In the genomic region with DNA sequence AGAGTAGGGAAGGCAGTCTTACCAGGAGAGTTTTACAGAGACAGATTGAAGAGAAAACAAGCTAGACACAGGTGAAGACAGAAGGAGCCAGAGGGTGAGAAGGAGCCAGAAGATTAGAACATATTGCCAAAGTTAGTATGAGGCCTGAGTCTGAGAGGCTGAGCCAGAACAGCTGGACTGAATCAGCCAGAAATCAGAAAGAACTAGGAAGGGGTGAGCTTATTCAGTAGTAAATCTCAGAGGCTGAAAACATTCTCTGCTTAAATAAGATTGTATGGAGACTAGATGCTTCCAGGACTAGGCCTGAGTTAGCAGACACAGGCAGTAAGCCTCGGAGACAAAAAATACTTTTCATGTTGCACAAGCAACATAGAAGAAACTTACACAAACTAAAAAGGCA, we compare ENCODE assay signal across 14 mouse cellular contexts.
"Had no signal": no experiment of that assay in that cellular context is flagged by ENCODE, and none has a peak within 500 bp of the region (broad histone marks: within the 10 kb centered on the region; RNA-seq: fewer than 3 reads in every experiment).

No protein-coding gene starts in this region.

- H3K4me2 ChIP-seq: limb, embryonic 12.5 days; liver, embryonic 12.5 days; liver, embryonic 15.5 days; midbrain, embryonic 11.5 days had no signal

- H3K27ac ChIP-seq: left cerebral cortex, adult 2 months; limb, embryonic 12.5 days; liver, embryonic 12.5 days; liver, embryonic 15.5 days had no signal

- ATAC-seq: intestine, postnatal 0 days; liver, embryonic 12.5 days; lung, postnatal 0 days had no signal

- H3K27me3 ChIP-seq: liver, embryonic 12.5 days; liver, embryonic 15.5 days had no signal

- H3K4me3 ChIP-seq: left cerebral cortex, adult 2 months; limb, embryonic 12.5 days; liver, embryonic 12.5 days; liver, embryonic 15.5 days had no signal

- H3K9me3 ChIP-seq: limb, embryonic 12.5 days; liver, embryonic 12.5 days; liver, embryonic 15.5 days had no signal

- H3K36me3 ChIP-seq: limb, embryonic 12.5 days; liver, embryonic 12.5 days; liver, embryonic 15.5 days had no signal

- DNase-seq: kidney, postnatal 25 days; layer of hippocampus, postnatal 36 days; liver; lung, adult 18-20 months; lung, postnatal 4 days; midbrain, embryonic 14.5 days; thymus, postnatal 25 days had no signal

- H3K4me1 ChIP-seq: liver, embryonic 12.5 days; liver, embryonic 15.5 days had no signal

- H3K9ac ChIP-seq: limb, embryonic 12.5 days; liver, embryonic 12.5 days; liver, embryonic 15.5 days had no signal
